Mouse (Mus musculus) forelimb bud, embryonic 11.5 days (tissue): ENCODE measurements around the gene Csf2rb.
A peak's percentile ranks its signal among the peaks of the same experiment; 100 is the strongest.
"Not testable (repeated sequence)": the region's sequence is repeated elsewhere in the genome, so short reads cannot be mapped to it uniquely, and the experiment has no call there.

Experiments used
- DNase-seq: peaks from one replicate; pipeline ENCODE4 v3.0.0-alpha.2; 2012; ENCODE audit warnings: low read depth, low spot score

Gene Csf2rb

GRCm38 (mm10) chr15:78325671-78326339 lies at the start of gene Csf2rb:
Gene Csf2rb (plus strand): TSS chr15:78325752.
- DNase-seq = no peak

GRCm38 (mm10) chr15:78278308-78278707 lies 47.2 kb upstream of the Csf2rb start:
- no peak for DNase-seq

GRCm38 (mm10) chr15:78287941-78288340 lies 37.6 kb upstream of the Csf2rb start:
- DNase-seq = no peak

GRCm38 (mm10) chr15:78289775-78290174 lies 35.8 kb upstream of the Csf2rb start:
- not testable (repeated sequence) for DNase-seq

- DNase-seq = not testable (repeated sequence)
Observed at GRCm38 (mm10) chr15:78293228-78293627, 32.3 kb upstream of the Csf2rb start.

GRCm38 (mm10) chr15:78293716-78294115 lies 31.8 kb upstream of the Csf2rb start:
- DNase-seq = no peak

- DNase-seq = no peak
Observed at GRCm38 (mm10) chr15:78298558-78298957, 27.0 kb upstream of the Csf2rb start.

GRCm38 (mm10) chr15:78299641-78300040 lies 25.9 kb upstream of the Csf2rb start:
- no peak for DNase-seq

- no peak for DNase-seq
Observed at GRCm38 (mm10) chr15:78300773-78301172, 24.8 kb upstream of the Csf2rb start.

GRCm38 (mm10) chr15:78302718-78303117 lies 22.8 kb upstream of the Csf2rb start:
- DNase-seq = no peak

GRCm38 (mm10) chr15:78303665-78304233 lies 21.8 kb upstream of the Csf2rb start:
- no peak for DNase-seq

GRCm38 (mm10) chr15:78305341-78305933 lies 20.1 kb upstream of the Csf2rb start, which contains the start of gene Csf2rb2:
Gene Csf2rb2 (minus strand): TSS chr15:78305721.
- no peak for DNase-seq

- no peak for DNase-seq
Observed at GRCm38 (mm10) chr15:78309865-78310264, 15.7 kb upstream of the Csf2rb start.

- no peak for DNase-seq
Observed at GRCm38 (mm10) chr15:78310971-78311370, 14.6 kb upstream of the Csf2rb start.

GRCm38 (mm10) chr15:78312421-78313233 lies 12.9 kb upstream of the Csf2rb start:
- not testable (repeated sequence) for DNase-seq

- not testable (repeated sequence) for DNase-seq
Observed at GRCm38 (mm10) chr15:78313659-78314058, 11.9 kb upstream of the Csf2rb start.

- DNase-seq = not testable (repeated sequence)
Observed at GRCm38 (mm10) chr15:78318338-78319171, 7.0 kb upstream of the Csf2rb start.

GRCm38 (mm10) chr15:78320825-78321496 lies 4.6 kb upstream of the Csf2rb start:
- peak; percentile 39 for DNase-seq

GRCm38 (mm10) chr15:78323366-78323765 lies 2.2 kb upstream of the Csf2rb start:
- no peak for DNase-seq

GRCm38 (mm10) chr15:78324294-78324693 lies 1.3 kb upstream of the Csf2rb start:
- DNase-seq = no peak

GRCm38 (mm10) chr15:78326747-78327146 lies 1.2 kb downstream of the Csf2rb start:
- DNase-seq = no peak
